Comparison of ENCODE assay signal across 8 mouse cellular contexts in genomic region chr14:27335331-27336207, GRCm38 (mm10).
A peak's percentile ranks its signal among the peaks of the same experiment; 100 is the strongest.
DNase-seq lines count a peak whose midpoint lies in the region; TF ChIP-seq lines count a peak whose summit lies in the region.

No protein-coding gene starts in this region.

- peak overlapping the region; percentile 93 for H3K27ac ChIP-seq in left cerebral cortex, adult 2 months

- peak overlapping the region; percentile 87 for H3K4me3 ChIP-seq in left cerebral cortex, adult 2 months

- DNase-seq in adrenal gland, adult 18-20 months (ENCODE audit: low spot score in 2 of 2): peak; percentile 78 to 84
- DNase-seq in embryo, embryonic 10 days (ENCODE audit: low spot score): peak; percentile 84
- DNase-seq in gastrocnemius, postnatal 10 days: peak; percentile 77
- DNase-seq in induced T-regulatory cell, adult 2 months (ENCODE audit: low read depth): peak; percentile 96
- peak; percentile 88 to 89 for DNase-seq in left cerebral cortex, adult 2 months (ENCODE audit: extremely low spot score in 1 of 2, low spot score in 2 of 2)
- peak; percentile 87 to 90 for DNase-seq in lung, postnatal 4 days
- peak; percentile 83 for DNase-seq in retina, postnatal 1 day
- DNase-seq in thymus, postnatal 36 days: peak; percentile 94

- intact Hi-C loops in left cerebral cortex, adult 2 months (cut with DNase I): loop anchor here (1.0 to 5.0 kb wide), 6 partner anchors 57 to 143 kb away; no protein-coding TSS in a partner anchor

- no peak for TF ChIP-seq CTCF in left cerebral cortex, adult 2 months (IDR thresholded peaks at IDR 0.05)

Comparison
In these comparisons a context has a peak if more than half of its experiments do, and no peak if none do; other contexts are left out.
1. Peak in every context shown above with its lines: DNase-seq, H3K4me3 ChIP-seq and H3K27ac ChIP-seq.